Mouse (Mus musculus) kidney, postnatal 4 days (tissue): ENCODE data around the gene Apbb1.
A peak's percentile ranks its signal among the peaks of the same experiment; 100 is the strongest.

Experiments
- DNase-seq, 2 experiments: peaks; one replicate each; pipeline ENCODE4 v3.0.0; 2021; ENCODE audit warnings: mixed read lengths in 2 of 2

Gene Apbb1

GRCm38 (mm10) chr7:105569512-105570496 lies 11.6 kb downstream of the Apbb1 start:
- DNase-seq, result peak; percentile 11 to 22

GRCm38 (mm10) chr7:105568988-105569471 lies 12.4 kb downstream of the Apbb1 start:
- peak; percentile 18 to 40 for DNase-seq

GRCm38 (mm10) chr7:105568583-105568982 lies 12.9 kb downstream of the Apbb1 start:
- DNase-seq, result no peak

GRCm38 (mm10) chr7:105565071-105565836 lies 16.2 kb downstream of the Apbb1 start:
- no peak for DNase-seq

GRCm38 (mm10) chr7:105563367-105563766 lies 18.1 kb downstream of the Apbb1 start:
- no peak for DNase-seq

- DNase-seq, result no peak
Observed at GRCm38 (mm10) chr7:105562317-105562716, 19.1 kb downstream of the Apbb1 start.

GRCm38 (mm10) chr7:105559016-105559415 lies 22.4 kb downstream of the Apbb1 start:
- DNase-seq, result no peak

- DNase-seq, result no peak
Observed at GRCm38 (mm10) chr7:105557671-105558070, 23.8 kb downstream of the Apbb1 start.

- DNase-seq, result no peak
Observed at GRCm38 (mm10) chr7:105556406-105556805, 25.0 kb downstream of the Apbb1 start.

- no peak for DNase-seq
Observed at GRCm38 (mm10) chr7:105555571-105555970, 25.9 kb downstream of the Apbb1 start.

- DNase-seq, result peak; percentile 89 to 93
Observed at GRCm38 (mm10) chr7:105554212-105554942, 27.1 kb downstream of the Apbb1 start, which contains the start of gene Smpd1. Gene Smpd1 (plus strand): TSS chr7:105554360.

- DNase-seq, result no peak
Observed at GRCm38 (mm10) chr7:105553456-105554211, 27.8 kb downstream of the Apbb1 start.

GRCm38 (mm10) chr7:105549035-105549434 lies 32.4 kb downstream of the Apbb1 start:
- peak in 1 of 2 experiments; percentile 30 for DNase-seq

GRCm38 (mm10) chr7:105547970-105548369 lies 33.5 kb downstream of the Apbb1 start:
- no peak for DNase-seq

- DNase-seq, result no peak
Observed at GRCm38 (mm10) chr7:105545986-105546385, 35.5 kb downstream of the Apbb1 start.

GRCm38 (mm10) chr7:105534162-105534561 lies 47.3 kb downstream of the Apbb1 start:
- no peak for DNase-seq

GRCm38 (mm10) chr7:105528094-105528493 lies 53.4 kb downstream of the Apbb1 start:
- DNase-seq, result peak; percentile 13 to 35

- DNase-seq, result peak; percentile 42 to 57
Observed at GRCm38 (mm10) chr7:105527306-105527937, 54.0 kb downstream of the Apbb1 start.

GRCm38 (mm10) chr7:105524222-105524621 lies 57.2 kb downstream of the Apbb1 start:
- no peak for DNase-seq

- peak; percentile 46 to 55 for DNase-seq
Observed at GRCm38 (mm10) chr7:105520201-105520600, 61.3 kb downstream of the Apbb1 start.

GRCm38 (mm10) chr7:105519771-105520170 lies 61.7 kb downstream of the Apbb1 start:
- no peak for DNase-seq
